Mouse (Mus musculus) myocyte (in vitro differentiated cells): ENCODE data around the gene Brd4. TPM values are rescaled to one million over a fixed set of nuclear protein-coding genes. Genes with fewer than 3 reads are reported as not detected.
A peak's percentile ranks its signal among the peaks of the same experiment; 100 is the strongest.

Experiments used
- H3K27me3 ChIP-seq: one replicate; pipeline ENCODE4 v1.6.1; 2011; ENCODE audit not compliant: control insufficient read depth, insufficient read depth, insufficient read length
- H3K36me3 ChIP-seq: one replicate; pipeline ENCODE4 v1.6.1; 2011; ENCODE audit not compliant: control insufficient read depth, insufficient read depth
- H3K4me2 ChIP-seq: one replicate; pipeline ENCODE4 v1.6.1; 2011; ENCODE audit warnings: low read depth, control low read depth
- H3K4me3 ChIP-seq: one replicate; pipeline ENCODE4 v1.5.1; 2011; ENCODE audit warnings: mild to moderate bottlenecking, control low read depth, moderate library complexity
- H3K79me2 ChIP-seq: one replicate; pipeline ENCODE4 v1.6.1; 2011; ENCODE audit not compliant: control insufficient read depth, insufficient read depth
- H3ac ChIP-seq: one replicate; pipeline ENCODE4 v1.6.1; 2011; ENCODE audit not compliant: control insufficient read depth, insufficient read length
- CEBPB ChIP-seq: IDR thresholded peaks from 2 replicates; pipeline ENCODE4 v1.6.1; 2011; ENCODE audit warnings: mild to moderate bottlenecking, moderate library complexity; ENCODE audit not compliant: poor library complexity, insufficient read depth, severe bottlenecking
- E2F4 ChIP-seq: IDR thresholded peaks from one replicate; pipeline ENCODE4 v1.6.1; 2011; ENCODE audit warnings: mild to moderate bottlenecking, control low read depth, moderate library complexity; ENCODE audit not compliant: insufficient read depth
- MAX ChIP-seq: IDR thresholded peaks from one replicate; pipeline ENCODE4 v1.6.1; 2011; ENCODE audit warnings: low read depth, mild to moderate bottlenecking, control low read depth
- MYOD1 ChIP-seq, 3 experiments: IDR thresholded peaks; one replicate each; pipeline ENCODE4 v1.6.1; 2011; ENCODE audit warnings: control low read depth in 2 of 3, low read depth in 2 of 3, mild to moderate bottlenecking in 2 of 3, moderate library complexity in 1 of 3; ENCODE audit not compliant: insufficient read length in 2 of 3, control insufficient read depth in 1 of 3
- MYOG ChIP-seq, 3 experiments: IDR thresholded peaks; one replicate each; pipeline ENCODE4 v1.6.1; 2011; ENCODE audit warnings: control low read depth in 2 of 3, low read depth in 2 of 3, mild to moderate bottlenecking in 2 of 3; ENCODE audit not compliant: insufficient read length in 2 of 3, control insufficient read depth in 1 of 3, insufficient read depth in 1 of 3
- POLR2A ChIP-seq: IDR thresholded peaks from one replicate; pipeline ENCODE4 v1.6.1; 2011; ENCODE audit warnings: low read depth, mild to moderate bottlenecking, control low read depth, moderate library complexity; ENCODE audit not compliant: insufficient read length
- POLR2AphosphoS2 ChIP-seq: IDR thresholded peaks from one replicate; pipeline ENCODE4 v1.6.1; 2011; ENCODE audit warnings: low read depth, control low read depth; ENCODE audit not compliant: insufficient read length
- REST ChIP-seq: IDR thresholded peaks from one replicate; pipeline ENCODE4 v1.6.1; 2011; ENCODE audit warnings: mild to moderate bottlenecking, control low read depth, moderate library complexity; ENCODE audit not compliant: insufficient read depth, insufficient read length
- SRF ChIP-seq: IDR thresholded peaks from one replicate; pipeline ENCODE4 v1.6.1; 2011; ENCODE audit warnings: low read depth; ENCODE audit not compliant: control insufficient read depth, insufficient read length
- TCF12 ChIP-seq: IDR thresholded peaks from one replicate; pipeline ENCODE4 v1.6.1; 2011; ENCODE audit warnings: mild to moderate bottlenecking, control low read depth; ENCODE audit not compliant: poor library complexity, insufficient read depth, severe bottlenecking
- TCF3 ChIP-seq: IDR thresholded peaks from one replicate; pipeline ENCODE4 v1.6.1; 2011; ENCODE audit warnings: low read depth, control low read depth; ENCODE audit not compliant: insufficient read length
- USF1 ChIP-seq: IDR thresholded peaks from one replicate; pipeline ENCODE4 v1.6.1; 2011; ENCODE audit warnings: low read depth, mild to moderate bottlenecking, control low read depth, moderate library complexity
- polyA plus RNA-seq: library from polyadenylated mRNA; unstranded; fragments of >200 nt; fragmentation: generic; extraction: Trizol; gene quantifications from one replicate; pipeline ENCODE4 v1.2.1, GENCODE M21; 2012; ENCODE audit warnings: missing spikeins

The Brd4 gene
- polyA plus RNA-seq, 1 experiment = 54.3 TPM

DNA sequence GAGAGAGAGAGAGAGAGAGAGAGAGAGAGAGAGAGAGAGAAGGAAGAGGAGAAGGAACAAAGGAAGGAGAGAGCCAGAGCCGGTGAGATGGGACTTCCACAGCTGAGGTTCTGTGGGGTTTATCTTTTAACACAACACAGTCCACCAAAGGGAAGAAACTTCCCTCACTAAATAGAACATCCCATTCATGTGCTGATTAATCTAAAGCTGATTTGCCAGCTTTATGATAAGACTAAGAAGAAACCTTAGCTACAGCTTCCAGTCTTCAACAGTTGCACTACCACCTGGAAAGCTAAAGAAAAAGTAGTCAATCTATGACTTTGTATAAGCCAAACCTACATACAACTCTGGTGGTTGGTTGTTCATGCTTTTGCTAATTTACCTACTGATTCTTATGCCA is 36.3 kb downstream of the Brd4 start:
- H3K36me3 ChIP-seq = no peaks in the 10 kb centered on the region
- H3K4me2 ChIP-seq = no peak overlapping the region
- H3K79me2 ChIP-seq = peaks cover 100% of the 10 kb centered on the region
- no peaks in the 10 kb centered on the region for H3K27me3 ChIP-seq
- TF ChIP-seq MYOG (IDR thresholded peaks at IDR 0.05; ENCODE audit: control insufficient read depth in 1 of 3, insufficient read depth in 1 of 3, insufficient read length in 2 of 3, low read depth in 2 of 3) = no peak
- TF ChIP-seq TCF12 = no peak
- no peak for TF ChIP-seq POLR2AphosphoS2
- no peak for TF ChIP-seq POLR2A
- no peak for TF ChIP-seq CEBPB
- H3K4me3 ChIP-seq = no peak overlapping the region
- H3ac ChIP-seq = no peak overlapping the region

DNA sequence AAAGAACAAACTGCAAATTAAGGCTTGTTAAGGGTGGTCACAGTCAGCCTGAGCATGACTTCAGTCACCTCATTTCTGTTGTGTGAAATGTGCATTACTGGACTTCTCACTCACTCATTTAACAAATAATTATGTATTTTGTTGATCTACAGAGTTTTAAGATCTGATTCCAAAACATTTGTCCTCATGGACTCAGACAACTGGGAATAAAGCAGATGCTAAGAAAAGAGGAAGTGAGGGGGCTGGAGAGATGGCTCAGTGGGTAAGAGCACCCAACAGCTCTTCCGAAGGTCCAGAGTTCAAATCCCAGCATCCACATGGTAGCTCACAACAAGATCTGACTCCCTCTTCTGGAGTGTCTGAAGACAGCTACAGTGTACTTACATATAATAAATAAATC is 36.9 kb downstream of the Brd4 start:
- Histone ChIP-seq H3K27me3 (no peaks in the 10 kb centered on the region), H3ac (no peak overlapping the region), H3K4me3 (no peak overlapping the region), H3K79me2 (peaks cover 100% of the 10 kb centered on the region), H3K4me2 (no peak overlapping the region), H3K36me3 (no peaks in the 10 kb centered on the region)
- no peak for TF ChIP-seq MYOG (IDR thresholded peaks at IDR 0.05; ENCODE audit: control insufficient read depth in 1 of 3, insufficient read depth in 1 of 3, insufficient read length in 2 of 3, low read depth in 2 of 3)
- no peak for TF ChIP-seq SRF
- no peak for TF ChIP-seq TCF12
- no peak for TF ChIP-seq POLR2AphosphoS2
- no peak for TF ChIP-seq E2F4
- TF ChIP-seq USF1 = no peak
- TF ChIP-seq CEBPB = no peak
- TF ChIP-seq MAX = no peak
- no peak for TF ChIP-seq REST
- TF ChIP-seq MYOD1 (IDR thresholded peaks at IDR 0.05; ENCODE audit: control insufficient read depth in 1 of 3, insufficient read length in 2 of 3, low read depth in 2 of 3) = no peak
- TF ChIP-seq POLR2A = no peak

DNA sequence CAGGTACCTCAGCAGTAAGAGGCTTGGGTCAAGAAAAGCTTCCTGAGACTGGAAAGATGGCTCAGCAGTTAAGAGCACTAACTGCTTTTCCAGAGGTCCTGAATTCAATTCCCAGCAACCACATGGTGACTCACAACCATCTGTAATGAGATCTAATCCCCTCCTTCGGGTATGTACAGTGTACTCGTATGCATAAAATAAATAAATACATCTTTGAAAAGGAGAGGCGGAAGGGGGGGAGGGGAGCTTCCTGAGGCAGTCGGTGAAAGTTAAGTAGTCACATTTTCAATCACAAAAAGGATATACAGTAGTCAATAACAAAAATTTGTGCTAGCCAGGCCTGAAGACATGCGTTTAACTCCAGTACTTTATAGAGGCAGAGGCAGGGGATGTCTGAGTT is 38.4 kb downstream of the Brd4 start:
- no peaks in the 10 kb centered on the region for H3K27me3 ChIP-seq
- H3ac ChIP-seq = no peak overlapping the region
- no peak for TF ChIP-seq TCF3
- no peak for TF ChIP-seq POLR2AphosphoS2
- no peak for TF ChIP-seq E2F4
- no peak for TF ChIP-seq REST
- TF ChIP-seq TCF12 = no peak
- no peak for TF ChIP-seq MYOD1 (IDR thresholded peaks at IDR 0.05; ENCODE audit: control insufficient read depth in 1 of 3, insufficient read length in 2 of 3, low read depth in 2 of 3)
- no peak for TF ChIP-seq CEBPB
- no peak for TF ChIP-seq MYOG (IDR thresholded peaks at IDR 0.05; ENCODE audit: control insufficient read depth in 1 of 3, insufficient read depth in 1 of 3, insufficient read length in 2 of 3, low read depth in 2 of 3)
- TF ChIP-seq MAX = no peak
- no peak for TF ChIP-seq POLR2A
- no peak for TF ChIP-seq USF1
- no peak for TF ChIP-seq SRF
- H3K36me3 ChIP-seq = peaks cover 9% of the 10 kb centered on the region
- peaks cover 100% of the 10 kb centered on the region for H3K79me2 ChIP-seq
- H3K4me2 ChIP-seq = peak overlapping the region; percentile 60
- H3K4me3 ChIP-seq = no peak overlapping the region

DNA sequence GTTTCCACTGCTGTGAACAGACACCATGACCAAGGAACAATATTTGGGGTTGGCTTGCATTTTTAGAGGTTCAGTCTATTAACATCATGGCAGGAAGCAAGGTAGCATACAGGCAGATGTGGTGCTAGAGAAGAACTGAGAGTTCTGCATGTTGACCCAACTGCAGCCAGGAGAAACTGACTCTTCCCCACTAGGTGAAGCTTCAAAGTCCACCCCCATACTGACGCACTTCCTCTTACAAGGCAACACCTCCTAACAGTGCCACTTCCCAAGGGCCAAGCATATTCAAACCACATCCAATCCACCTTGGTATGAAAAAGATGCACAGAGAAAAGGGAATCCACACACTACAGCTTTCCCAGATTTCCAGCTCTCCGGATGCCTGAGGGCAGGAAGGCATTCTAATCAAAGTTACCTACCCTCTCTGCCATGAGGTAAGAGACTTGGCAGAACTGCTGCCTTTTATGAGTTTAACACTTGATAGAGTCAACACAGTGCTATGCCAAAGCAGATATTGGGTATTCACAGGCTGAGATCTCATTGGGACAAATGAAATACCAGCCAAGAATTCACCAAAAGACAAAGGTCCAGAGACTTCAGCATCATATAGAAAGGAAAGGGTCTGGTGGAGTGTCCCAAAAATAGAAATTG is 43.5 kb downstream of the Brd4 start:
- Histone ChIP-seq H3K4me2 (no peak overlapping the region), H3K36me3 (peaks cover 10% of the 10 kb centered on the region), H3K4me3 (no peak overlapping the region)

DNA sequence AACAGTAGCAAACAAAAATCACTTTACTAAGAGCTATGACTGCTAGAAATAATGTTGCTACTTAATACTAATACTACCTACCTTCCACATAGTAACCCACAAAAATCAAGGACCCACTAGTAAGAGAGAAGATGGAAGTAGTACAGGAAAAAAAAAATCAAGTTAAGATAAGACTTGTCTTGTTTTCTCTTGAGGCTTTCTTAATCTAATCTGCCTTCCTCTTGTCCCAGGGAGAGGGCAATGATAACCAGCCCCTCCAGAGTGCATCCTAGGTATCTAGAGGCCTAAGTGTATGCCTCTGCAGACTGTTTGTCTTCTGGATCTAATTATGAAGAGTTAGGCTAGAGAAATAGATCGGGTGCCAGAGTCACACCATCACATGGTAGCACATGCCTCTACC is 45.9 kb downstream of the Brd4 start:
- Histone ChIP-seq H3K4me3 (no peak overlapping the region), H3K79me2 (peaks cover 91% of the 10 kb centered on the region), H3K36me3 (peaks cover 14% of the 10 kb centered on the region), H3K4me2 (no peak overlapping the region), H3K27me3 (no peaks in the 10 kb centered on the region), H3ac (no peak overlapping the region)
- no peak for TF ChIP-seq MYOD1 (IDR thresholded peaks at IDR 0.05; ENCODE audit: control insufficient read depth in 1 of 3, insufficient read length in 2 of 3, low read depth in 2 of 3)
- TF ChIP-seq POLR2A = no peak
- TF ChIP-seq TCF12 = no peak
- no peak for TF ChIP-seq USF1
- TF ChIP-seq E2F4 = no peak
- TF ChIP-seq TCF3 = no peak
- no peak for TF ChIP-seq CEBPB
- no peak for TF ChIP-seq MAX
- TF ChIP-seq REST = no peak
- no peak for TF ChIP-seq SRF
- TF ChIP-seq POLR2AphosphoS2 = no peak
- TF ChIP-seq MYOG (IDR thresholded peaks at IDR 0.05; ENCODE audit: control insufficient read depth in 1 of 3, insufficient read depth in 1 of 3, insufficient read length in 2 of 3, low read depth in 2 of 3) = no peak

More for the DNA sequence above, 43.5 kb downstream of the Brd4 start:
- H3K79me2 ChIP-seq = peaks cover 100% of the 10 kb centered on the region
- TF ChIP-seq USF1 = no peak
- no peak for TF ChIP-seq MYOD1 (IDR thresholded peaks at IDR 0.05; ENCODE audit: control insufficient read depth in 1 of 3, insufficient read length in 2 of 3, low read depth in 2 of 3)
- no peak for TF ChIP-seq CEBPB
- TF ChIP-seq TCF12 = no peak
- TF ChIP-seq REST = no peak
- no peak for TF ChIP-seq TCF3
- TF ChIP-seq SRF = no peak
- no peak for TF ChIP-seq MAX
- no peak for TF ChIP-seq MYOG (IDR thresholded peaks at IDR 0.05; ENCODE audit: control insufficient read depth in 1 of 3, insufficient read depth in 1 of 3, insufficient read length in 2 of 3, low read depth in 2 of 3)
- TF ChIP-seq POLR2A = no peak
- TF ChIP-seq POLR2AphosphoS2 = no peak
- no peak for TF ChIP-seq E2F4
- no peaks in the 10 kb centered on the region for H3K27me3 ChIP-seq
- H3ac ChIP-seq = no peak overlapping the region
